Mouse (Mus musculus): ENCODE measurements at regions not wholly inside any gene's neighbourhood (a gene's known extent, or its start where the extent isn't known, plus 50 kb on each side); places are given as distances from the start of the nearest gene placed in this dataset.
A peak's percentile ranks its signal among the peaks of the same experiment; 100 is the strongest.

- DNase-seq (ENCODE audit: low read depth): no peak
Observed at GRCm38 (mm10) chr13:44608681-44609335, 120.5 kb upstream of the Jarid2 start.

- no peak for DNase-seq (ENCODE audit: low read depth)
Observed at GRCm38 (mm10) chr13:44609606-44610005, 119.7 kb upstream of the Jarid2 start.

- DNase-seq (ENCODE audit: low read depth): no peak
Observed at GRCm38 (mm10) chr13:44615696-44616095, 113.6 kb upstream of the Jarid2 start.

- DNase-seq (ENCODE audit: low read depth): no peak
Observed at GRCm38 (mm10) chr13:44618368-44618767, 110.9 kb upstream of the Jarid2 start.

GRCm38 (mm10) chr13:44622661-44623355 lies 106.5 kb upstream of the Jarid2 start:
- no peak for DNase-seq (ENCODE audit: low read depth)

- DNase-seq (ENCODE audit: low read depth): peak; percentile 50
Observed at GRCm38 (mm10) chr13:44624716-44625115, 104.6 kb upstream of the Jarid2 start.

GRCm38 (mm10) chr13:44625792-44626191 lies 103.5 kb upstream of the Jarid2 start:
- DNase-seq (ENCODE audit: low read depth): peak; percentile 62

- DNase-seq (ENCODE audit: low read depth): no peak
Observed at GRCm38 (mm10) chr13:44626806-44627205, 102.5 kb upstream of the Jarid2 start.

- DNase-seq (ENCODE audit: low read depth): no peak
Observed at GRCm38 (mm10) chr13:44630061-44630460, 99.2 kb upstream of the Jarid2 start.

- peak; percentile 50 for DNase-seq (ENCODE audit: low read depth)
Observed at GRCm38 (mm10) chr13:44634616-44635015, 94.7 kb upstream of the Jarid2 start.

GRCm38 (mm10) chr13:44635221-44636007 lies 93.9 kb upstream of the Jarid2 start:
- DNase-seq (ENCODE audit: low read depth): peak; percentile 32

GRCm38 (mm10) chr13:44636008-44636335 lies 93.3 kb upstream of the Jarid2 start:
- no peak for DNase-seq (ENCODE audit: low read depth)

- DNase-seq (ENCODE audit: low read depth): no peak
Observed at GRCm38 (mm10) chr13:44642361-44642760, 86.9 kb upstream of the Jarid2 start.

GRCm38 (mm10) chr13:44650052-44650451 lies 79.2 kb upstream of the Jarid2 start:
- no peak for DNase-seq (ENCODE audit: low read depth)

- DNase-seq (ENCODE audit: low read depth): no peak
Observed at GRCm38 (mm10) chr13:44651259-44652238, 77.7 kb upstream of the Jarid2 start.

- DNase-seq (ENCODE audit: low read depth): no peak
Observed at GRCm38 (mm10) chr13:44657905-44658414, 71.3 kb upstream of the Jarid2 start.

- DNase-seq (ENCODE audit: low read depth): no peak
Observed at GRCm38 (mm10) chr13:44659861-44660260, 69.4 kb upstream of the Jarid2 start.

GRCm38 (mm10) chr13:44663062-44663461 lies 66.2 kb upstream of the Jarid2 start:
- no peak for DNase-seq (ENCODE audit: low read depth)

GRCm38 (mm10) chr13:44663730-44664129 lies 65.5 kb upstream of the Jarid2 start:
- no peak for DNase-seq (ENCODE audit: low read depth)

GRCm38 (mm10) chr13:44669761-44670160 lies 59.5 kb upstream of the Jarid2 start:
- DNase-seq (ENCODE audit: low read depth): no peak

GRCm38 (mm10) chr13:44673337-44673966 lies 55.8 kb upstream of the Jarid2 start:
- DNase-seq (ENCODE audit: low read depth): no peak

Measured in induced T-regulatory cell, adult 2 months (primary cell).